Comparison of ENCODE assay signal across 13 mouse cellular contexts in the genomic region with DNA sequence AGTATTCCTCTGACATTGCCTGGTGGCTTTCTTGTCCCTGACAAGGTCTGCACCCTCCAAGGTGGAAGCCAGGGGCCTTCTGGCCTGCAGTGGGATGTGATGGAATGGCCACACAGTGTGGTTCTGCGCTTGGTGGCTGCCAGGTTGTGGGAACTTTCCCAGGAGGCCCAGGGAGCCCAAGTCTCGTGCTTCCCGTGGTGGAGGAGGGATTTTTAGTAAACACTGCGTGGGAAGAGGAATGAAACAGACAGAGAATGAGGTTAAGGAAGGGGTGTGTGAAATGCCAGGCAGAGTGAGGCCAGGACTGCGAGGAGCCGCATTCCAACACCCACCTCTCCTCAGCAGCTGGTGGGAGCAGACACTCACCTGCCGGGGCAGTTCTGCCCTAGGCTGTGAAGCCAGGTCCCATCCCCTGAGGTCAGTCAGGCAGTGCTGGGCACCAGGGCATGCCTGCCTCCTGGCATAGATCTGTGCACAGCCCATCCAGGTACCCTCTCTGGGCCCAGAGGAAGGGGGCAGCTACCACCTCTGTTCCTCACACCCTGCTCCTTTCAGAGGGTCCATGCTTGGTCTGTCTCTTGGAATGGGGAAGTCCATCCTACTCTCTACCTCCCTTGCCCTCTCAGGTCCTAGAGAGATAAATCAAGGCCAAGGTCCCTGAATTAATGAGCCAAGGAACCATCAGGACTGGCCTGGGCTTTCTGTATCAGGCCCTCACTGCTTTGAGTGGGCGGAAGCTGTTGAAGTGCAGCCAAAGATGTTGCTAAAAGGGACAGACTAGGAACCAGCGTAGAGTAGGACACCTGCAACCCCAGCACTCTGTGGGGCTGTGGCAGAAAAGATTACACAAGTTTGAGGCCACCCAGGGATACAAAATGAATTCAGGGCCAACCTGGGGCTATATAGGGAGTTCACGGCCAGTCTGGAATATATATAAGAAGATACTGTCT. TPM values are rescaled to one million over a fixed set of nuclear protein-coding genes. Genes with fewer than 3 reads are reported as not detected.
A peak's percentile ranks its signal among the peaks of the same experiment; 100 is the strongest.
DNase-seq lines count a peak whose midpoint lies in the region; ATAC-seq and TF ChIP-seq lines count a peak whose summit lies in the region.
"Had no signal": no experiment of that assay in that cellular context is flagged by ENCODE, and none has a peak within 500 bp of the region (broad histone marks: within the 10 kb centered on the region; RNA-seq: fewer than 3 reads in every experiment).

No protein-coding gene starts in this region.

- intact Hi-C loops in left cerebral cortex, postnatal 14 days (cut with DNase I): no loop called here
- intact Hi-C loops in left cerebral cortex, postnatal 4 days (cut with DNase I): no loop called here

- no peaks in the 10 kb centered on the region for H3K27me3 ChIP-seq in forebrain, postnatal 0 days (ENCODE audit: insufficient read depth, low read length)
- no peaks in the 10 kb centered on the region for H3K27me3 ChIP-seq in forebrain, embryonic 12.5 days
- H3K27me3 ChIP-seq in C2C12 (ENCODE audit: control insufficient read depth, insufficient read depth, insufficient read length): peaks cover 17% of the 10 kb centered on the region
- H3K27me3 ChIP-seq in midbrain, embryonic 13.5 days: no peaks in the 10 kb centered on the region

- no peaks in the 10 kb centered on the region for H3K36me3 ChIP-seq in forebrain, postnatal 0 days (ENCODE audit: insufficient read depth)
- no peaks in the 10 kb centered on the region for H3K36me3 ChIP-seq in forebrain, embryonic 12.5 days (replicated peaks)
- H3K36me3 ChIP-seq in C2C12 (ENCODE audit: control insufficient read depth, insufficient read depth): no peaks in the 10 kb centered on the region
- no peaks in the 10 kb centered on the region for H3K36me3 ChIP-seq in midbrain, embryonic 13.5 days

- H3K79me2 ChIP-seq in C2C12 (ENCODE audit: control insufficient read depth, insufficient read depth): no peaks in the 10 kb centered on the region

- H3K4me1 ChIP-seq in forebrain, postnatal 0 days (ENCODE audit: insufficient read depth): peaks cover 23% of the 10 kb centered on the region
- H3K4me1 ChIP-seq in forebrain, embryonic 12.5 days: peaks cover 12% of the 10 kb centered on the region
- peaks cover 9% of the 10 kb centered on the region for H3K4me1 ChIP-seq in midbrain, embryonic 13.5 days (replicated peaks)
- H3K4me1 ChIP-seq: megakaryocyte, embryonic 14.5 days had no signal

- peak overlapping the region; percentile 50; the same call in 1 of the 2 replicates for H3K27ac ChIP-seq in forebrain, postnatal 0 days (ENCODE audit: low read depth, low read length)
- no peak overlapping the region for H3K27ac ChIP-seq in forebrain, embryonic 12.5 days
- no peak overlapping the region for H3K27ac ChIP-seq in midbrain, embryonic 13.5 days

- no peak for TF ChIP-seq CTCF in forebrain, postnatal 0 days (IDR thresholded peaks at IDR 0.05; ENCODE audit: low read depth)
- no peak for TF ChIP-seq CTCF in C2C12 (IDR thresholded peaks at IDR 0.05; ENCODE audit: control insufficient read depth, insufficient read depth, insufficient read length)

- H3K79me3 ChIP-seq in C2C12 (ENCODE audit: low read depth): no peaks in the 10 kb centered on the region

- no peak overlapping the region for H3K4me2 ChIP-seq in forebrain, postnatal 0 days (ENCODE audit: low read depth)
- H3K4me2 ChIP-seq in forebrain, embryonic 12.5 days: no peak overlapping the region
- H3K4me2 ChIP-seq in midbrain, embryonic 13.5 days (replicated peaks): no peak overlapping the region

- H3K4me3 ChIP-seq in forebrain, postnatal 0 days (ENCODE audit: low read depth, low read length): no peak overlapping the region
- no peak overlapping the region for H3K4me3 ChIP-seq in forebrain, embryonic 12.5 days (replicated peaks)
- H3K4me3 ChIP-seq in C2C12 (ENCODE audit: insufficient read depth, poor library complexity, severe bottlenecking): no peak overlapping the region
- H3K4me3 ChIP-seq in midbrain, embryonic 13.5 days (replicated peaks): no peak overlapping the region
- H3K4me3 ChIP-seq: megakaryocyte, embryonic 14.5 days had no signal

- peak overlapping the region; percentile 12 for H3ac ChIP-seq in C2C12 (ENCODE audit: control insufficient read depth, insufficient read length, low read depth)

- H3K9ac ChIP-seq in forebrain, postnatal 0 days: no peak overlapping the region
- no peak overlapping the region for H3K9ac ChIP-seq in forebrain, embryonic 12.5 days
- no peak overlapping the region for H3K9ac ChIP-seq in midbrain, embryonic 13.5 days (replicated peaks)

- no peak for ATAC-seq in forebrain, postnatal 0 days
- ATAC-seq in forebrain, embryonic 12.5 days (ENCODE audit: low FRiP score): no peak
- no peak for ATAC-seq in midbrain, embryonic 13.5 days
- ATAC-seq: intestine, embryonic 16.5 days had no signal

- H3K9me3 ChIP-seq in forebrain, postnatal 0 days (ENCODE audit: low read length): no peaks in the 10 kb centered on the region
- H3K9me3 ChIP-seq in forebrain, embryonic 12.5 days: no peaks in the 10 kb centered on the region
- no peaks in the 10 kb centered on the region for H3K9me3 ChIP-seq in midbrain, embryonic 13.5 days

- 74% methylated on average over 10 of the region's 10 CpGs for WGBS in forebrain, postnatal 0 days
- WGBS in forebrain, embryonic 12.5 days: 80% methylated on average over 10 of the region's 10 CpGs
- 78% methylated on average over 10 of the region's 10 CpGs for WGBS in midbrain, embryonic 13.5 days

- no peak for DNase-seq in forebrain, postnatal 0 days
- DNase-seq in left cerebral cortex, postnatal 14 days (ENCODE audit: low spot score in 2 of 2): peak; percentile 32 to 47
- DNase-seq in left cerebral cortex, postnatal 4 days: no peak
- DNase-seq in kidney, postnatal 4 days: peak; percentile 41 to 58
- no peak for DNase-seq in adrenal gland, postnatal 36 days
- DNase-seq: adrenal gland, postnatal 14 days; heart, adult 11 months; heart, postnatal 14 days had no signal

TF ChIP-seq in C2C12, 6 proteins besides CTCF, POLR2A, EP300 and RAD21:
- no peak for TF ChIP-seq MYOD1 (IDR thresholded peaks at IDR 0.05; ENCODE audit: control insufficient read depth, insufficient read length, low read depth)
TF ChIP-seq in C2C12: peak in this region for 0.

RNA-seq across cellular contexts. Expression of a gene that starts 57.4 kb away (rescaled TPM):
- 49.5 and 50.8 TPM in 2 replicates for total RNA-seq in forebrain, postnatal 0 days (2014; rRNA removed)
- 20.3 and 29.9 TPM in 2 replicates for polyA plus RNA-seq in forebrain, postnatal 0 days (2015; fragmentation: Nextera tagmentation; extraction: Ambion mirVana)
- 3.0 and 4.3 TPM in 2 replicates for polyA plus RNA-seq in forebrain, embryonic 12.5 days (2016; fragmentation: Nextera tagmentation; extraction: Ambion mirVana)
- total RNA-seq in left cerebral cortex, postnatal 14 days (2021): 10 to 100 TPM; 16.3 to 18.5 TPM
- 10 to 100 TPM; 28.6 TPM for total RNA-seq in left cerebral cortex, postnatal 4 days (2021)
- 0.54 TPM for polyA plus RNA-seq in C2C12 (2012; fragmentation: generic; extraction: Trizol)
- 10 to 100 TPM; 12.0 to 20.8 TPM for total RNA-seq in adrenal gland, postnatal 36 days (2021)
- 3.8 TPM in 2 replicates for polyA plus RNA-seq in midbrain, embryonic 13.5 days (2015; fragmentation: Nextera tagmentation; extraction: Ambion mirVana)

Comparison
In these comparisons a context has a peak if more than half of its experiments do, and no peak if none do; other contexts are left out.
1. DNase-seq: peak in left cerebral cortex, postnatal 14 days (2 of 2) and kidney, postnatal 4 days (2 of 2); none in forebrain, postnatal 0 days (single experiment), left cerebral cortex, postnatal 4 days (single experiment) and adrenal gland, postnatal 36 days (0 of 2).